Mouse (Mus musculus) splenic B cell, adult 2 months (primary cell): ENCODE measurements around the gene Tldc2.
A peak's percentile ranks its signal among the peaks of the same experiment; 100 is the strongest.

Experiments
- DNase-seq: peaks from one replicate; pipeline ENCODE4 v3.0.0-alpha.2; 2011; ENCODE audit warnings: low read depth, low spot score
- H3K27me3 ChIP-seq: 2 replicates; pipeline ENCODE4 v1.6.1; 2012; ENCODE audit warnings: mild to moderate bottlenecking, low read length, moderate library complexity, mixed read lengths; ENCODE audit not compliant: control insufficient read depth, poor library complexity, insufficient read depth, severe bottlenecking
- H3K36me3 ChIP-seq: 2 replicates; pipeline ENCODE4 v1.6.1; 2012; ENCODE audit warnings: mild to moderate bottlenecking, low read length, moderate library complexity, mixed read lengths; ENCODE audit not compliant: control insufficient read depth, poor library complexity, insufficient read depth, severe bottlenecking

Tldc2 gene

DNA sequence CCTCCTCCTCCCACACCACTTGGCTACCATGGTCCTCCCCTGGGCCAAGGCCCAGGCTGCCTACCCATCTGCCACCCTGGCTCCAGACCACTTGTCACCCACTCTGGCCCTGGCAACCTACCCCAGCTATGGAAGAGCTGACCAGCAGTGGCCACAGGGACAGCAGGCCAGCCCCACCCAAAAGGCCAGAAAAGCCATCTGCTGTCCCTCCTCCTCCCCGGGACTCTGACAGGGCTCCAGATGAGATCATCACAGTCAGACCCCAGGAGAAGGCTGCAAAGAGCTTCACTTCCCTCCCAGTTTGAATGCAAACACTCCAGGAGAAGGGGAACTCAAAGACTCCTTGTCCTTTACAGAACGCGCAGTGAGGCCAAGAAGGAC is 17.5 kb upstream of the Tldc2 start:
- no peaks in the 10 kb centered on the region for H3K36me3 ChIP-seq
- DNase-seq = no peak

DNA sequence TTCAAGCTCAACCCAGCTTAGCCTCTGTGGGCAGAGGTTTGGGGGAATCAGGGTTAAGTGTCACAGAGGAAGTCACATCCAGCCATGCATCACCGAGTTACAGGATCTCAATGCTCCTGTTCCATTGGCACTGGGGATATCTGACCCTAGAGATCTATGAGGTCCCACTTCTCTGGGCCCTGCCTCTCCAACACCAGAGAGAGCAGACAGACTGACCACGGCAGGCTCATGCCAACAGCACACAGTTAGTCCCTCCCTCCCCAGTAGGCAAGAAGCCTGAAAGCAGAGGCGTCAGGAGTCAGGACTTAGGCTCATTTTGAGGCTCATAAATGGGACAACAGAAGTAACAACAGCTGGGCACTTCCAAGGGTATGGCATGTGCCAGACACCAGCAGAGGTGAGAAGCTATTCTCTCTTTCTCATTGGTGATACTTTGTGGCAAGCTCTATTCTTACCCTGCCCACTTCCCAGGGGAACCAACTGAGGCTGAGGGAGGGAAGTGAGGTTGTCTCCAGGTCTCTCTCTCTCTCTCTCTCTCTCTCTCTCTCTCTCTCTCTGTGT is 17.0 kb upstream of the Tldc2 start:
- no peaks in the 10 kb centered on the region for H3K27me3 ChIP-seq
- H3K36me3 ChIP-seq = no peaks in the 10 kb centered on the region
- peak; percentile 12 for DNase-seq

More for the DNA sequence above, 17.5 kb upstream of the Tldc2 start:
- H3K27me3 ChIP-seq = no peaks in the 10 kb centered on the region

DNA sequence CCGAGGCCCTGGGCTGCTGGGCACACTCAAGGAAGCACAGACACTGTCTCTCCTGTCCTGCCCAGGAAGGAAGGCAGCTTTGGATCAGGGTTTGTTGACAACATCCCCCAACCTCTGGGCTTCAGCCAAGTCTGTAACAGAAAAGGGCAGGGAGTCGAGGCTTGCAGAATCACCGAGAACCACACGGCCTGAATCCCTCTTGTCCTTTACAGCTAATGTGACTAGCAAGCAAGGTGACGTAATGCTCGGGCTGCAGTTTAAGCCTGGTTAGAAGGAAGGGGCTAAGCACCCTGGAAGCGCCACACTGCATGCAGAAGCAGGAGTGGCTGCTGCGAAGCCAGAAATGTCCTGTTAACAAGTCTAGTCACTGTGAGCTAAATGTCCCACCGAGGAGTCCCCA is 16.5 kb upstream of the Tldc2 start:
- H3K27me3 ChIP-seq = no peaks in the 10 kb centered on the region
- no peak for DNase-seq

DNA sequence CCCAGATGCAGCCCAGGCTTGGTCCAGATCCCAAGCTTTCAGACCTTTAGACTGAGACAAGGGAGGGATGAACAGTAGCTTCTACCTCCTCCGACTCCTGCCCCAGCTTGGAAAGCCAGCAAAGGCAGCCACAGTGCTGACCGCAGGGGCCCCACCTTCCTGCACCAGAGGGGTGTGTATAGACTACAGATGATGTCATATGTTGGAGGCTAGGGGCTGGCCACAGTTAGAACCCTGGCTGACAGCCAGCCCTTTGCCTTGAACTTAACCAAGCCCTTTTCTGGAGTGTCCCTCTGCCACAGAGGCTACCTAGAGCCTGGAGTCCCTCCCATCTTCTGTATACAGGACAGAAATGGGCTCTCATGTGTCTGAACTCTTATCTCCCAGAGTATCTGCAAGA is 15.3 kb upstream of the Tldc2 start:
- Histone ChIP-seq H3K36me3 (no peaks in the 10 kb centered on the region), H3K27me3 (no peaks in the 10 kb centered on the region)
- DNase-seq = peak; percentile 22

More for the DNA sequence above, 16.5 kb upstream of the Tldc2 start:
- no peaks in the 10 kb centered on the region for H3K36me3 ChIP-seq

DNA sequence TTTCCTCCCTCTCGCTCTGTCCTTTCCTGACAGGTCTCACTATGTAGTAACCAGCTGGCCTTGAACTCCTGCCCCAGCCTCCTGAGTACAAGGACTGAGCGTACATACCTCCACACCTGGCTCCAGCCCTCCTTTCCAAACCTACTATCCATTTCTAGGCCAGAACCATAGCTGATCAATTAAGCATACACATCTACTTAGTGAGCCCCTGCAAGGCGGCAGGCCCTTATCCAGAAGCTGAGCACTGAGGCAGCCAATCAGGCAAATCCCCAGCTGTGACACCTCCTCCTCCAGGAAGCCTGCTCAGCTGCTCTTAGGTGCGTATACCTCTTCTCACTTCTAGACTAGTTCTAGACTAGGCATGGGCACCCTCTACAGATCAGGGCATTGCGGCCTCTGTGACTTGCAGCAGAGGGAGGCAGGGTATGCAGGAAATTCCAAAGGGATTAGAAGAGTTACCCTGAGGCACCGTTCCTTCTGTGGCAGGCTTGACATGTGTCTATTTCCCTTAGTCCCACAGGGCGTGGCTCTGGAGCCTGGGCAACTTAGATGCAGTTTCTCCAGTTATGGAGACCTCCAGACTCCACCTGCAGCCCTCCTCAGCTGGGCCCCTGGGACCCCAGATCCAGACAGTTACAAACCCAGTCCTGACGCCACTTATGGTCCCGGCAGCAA is 14.4 kb upstream of the Tldc2 start:
- no peak for DNase-seq
- Histone ChIP-seq H3K36me3 (no peaks in the 10 kb centered on the region), H3K27me3 (no peaks in the 10 kb centered on the region)

DNA sequence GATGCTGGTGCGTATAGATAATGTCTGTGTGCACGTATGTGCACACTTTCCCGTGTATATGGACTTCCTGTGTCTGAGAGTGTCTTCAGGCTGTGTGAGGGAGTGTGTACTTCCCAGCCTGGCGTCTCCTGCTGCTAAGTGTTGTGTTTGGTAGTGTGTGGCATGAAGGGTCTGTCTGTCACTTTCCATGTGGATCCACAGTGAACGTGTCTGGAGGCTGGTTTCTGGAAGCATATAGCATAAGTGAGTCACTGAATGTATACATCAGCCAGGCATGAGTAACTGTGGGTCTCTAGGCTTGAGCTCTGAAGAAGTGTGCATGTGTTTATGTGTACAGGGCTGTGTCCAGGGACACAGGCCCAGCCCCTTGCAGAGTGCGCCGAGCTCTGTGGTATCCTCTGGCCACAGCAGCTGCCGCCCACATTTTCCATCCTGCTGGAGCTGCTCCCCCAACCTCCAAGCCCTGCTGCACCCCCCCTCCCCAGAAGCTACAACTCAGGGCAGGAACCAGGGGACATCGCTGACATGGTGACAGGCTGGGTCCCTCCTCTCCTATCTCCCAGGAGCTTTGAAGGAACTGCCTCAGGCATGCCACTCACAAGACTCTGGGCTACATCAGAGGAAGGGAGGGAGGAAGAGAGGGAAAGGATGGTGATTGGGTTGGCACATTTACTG is 13.3 kb upstream of the Tldc2 start:
- Histone ChIP-seq H3K27me3 (no peaks in the 10 kb centered on the region; the same call in 1 of the 2 replicates), H3K36me3 (no peaks in the 10 kb centered on the region)
- no peak for DNase-seq

DNA sequence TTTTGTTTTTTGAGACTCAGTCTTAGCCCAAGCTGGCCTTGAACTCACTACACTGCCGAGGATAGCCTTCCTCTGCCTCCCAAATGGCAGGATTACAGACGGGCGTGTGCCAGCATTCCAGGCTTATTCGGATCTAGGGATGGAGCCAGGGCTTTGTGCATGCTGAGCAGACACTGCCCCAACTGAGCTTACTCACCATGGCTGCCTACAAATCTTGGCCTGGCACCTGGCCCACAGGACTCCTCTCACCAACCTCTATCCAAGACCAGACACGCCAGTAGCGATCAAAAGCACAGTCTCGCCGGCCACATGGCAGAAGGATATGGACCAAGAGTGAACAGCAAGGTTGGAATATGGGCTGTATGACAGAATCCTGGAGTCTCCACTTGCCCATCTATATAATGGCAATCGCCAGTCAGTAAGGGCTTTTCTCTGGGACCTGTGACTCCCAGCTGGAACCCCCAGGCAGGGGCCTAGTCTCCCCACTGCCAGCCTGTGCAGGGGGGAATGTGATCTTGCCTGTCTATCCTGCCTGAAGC is 12.6 kb upstream of the Tldc2 start:
- DNase-seq = no peak
- H3K36me3 ChIP-seq = no peaks in the 10 kb centered on the region
- H3K27me3 ChIP-seq = peaks cover 3% of the 10 kb centered on the region

DNA sequence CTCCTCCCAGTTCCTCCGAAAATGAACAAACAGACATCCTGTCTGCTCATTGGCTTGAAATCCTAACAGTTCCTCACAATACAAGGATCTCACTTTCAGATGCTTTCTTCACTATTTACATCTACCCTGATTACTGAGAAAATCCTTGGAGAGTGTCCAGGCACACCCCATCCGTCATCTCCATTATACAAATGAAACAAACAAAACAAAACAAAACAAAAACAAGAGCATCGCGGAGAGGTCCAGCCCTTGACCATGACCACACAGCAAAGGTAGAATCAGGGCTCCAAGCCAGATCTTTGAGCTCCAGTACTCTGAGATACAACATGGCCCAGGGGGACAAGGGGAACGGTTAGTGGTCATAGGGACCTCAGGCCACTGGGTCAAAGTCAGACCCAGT is 12.1 kb upstream of the Tldc2 start:
- no peak for DNase-seq
- Histone ChIP-seq H3K36me3 (no peaks in the 10 kb centered on the region), H3K27me3 (peaks cover 3% of the 10 kb centered on the region)

DNA sequence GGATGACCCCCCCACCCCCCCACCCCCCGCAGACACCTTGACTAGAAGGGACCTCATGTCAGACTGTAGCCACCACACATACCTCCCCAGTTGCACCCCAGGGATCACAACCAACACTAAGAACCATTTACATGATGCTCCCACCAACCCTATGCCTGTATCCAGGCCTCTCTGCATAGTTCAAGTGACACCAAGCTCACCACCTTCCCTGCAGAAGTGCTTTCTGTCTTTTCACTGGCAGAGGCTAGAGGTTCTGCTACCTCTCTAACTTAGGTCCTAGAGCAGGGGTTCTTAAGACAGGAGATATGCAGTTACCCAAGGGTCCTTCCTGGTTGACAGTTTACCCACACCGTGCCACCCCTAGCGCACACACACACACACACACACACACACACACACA is 11.6 kb upstream of the Tldc2 start:
- no peak for DNase-seq
- Histone ChIP-seq H3K27me3 (peaks cover 3% of the 10 kb centered on the region), H3K36me3 (no peaks in the 10 kb centered on the region)

DNA sequence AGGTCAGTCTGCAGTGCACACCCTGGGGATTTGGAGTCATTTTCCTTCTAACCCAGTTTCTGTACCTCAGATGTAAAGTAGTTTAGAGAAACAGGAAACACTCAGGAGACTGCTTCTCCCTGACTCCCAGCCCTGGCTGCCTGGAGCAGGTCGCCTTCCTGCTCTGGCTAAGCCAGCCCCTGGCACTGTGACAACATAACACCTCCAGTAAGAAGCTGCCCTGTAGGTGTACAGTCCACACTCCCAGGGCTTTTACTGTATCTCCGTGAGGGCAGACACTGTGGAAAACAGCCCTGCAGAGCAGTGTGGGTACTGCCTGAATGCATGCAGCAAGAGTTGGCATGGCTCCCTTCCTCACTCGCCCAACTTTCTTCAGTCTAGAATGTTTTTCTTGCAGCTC is 11.2 kb upstream of the Tldc2 start:
- H3K36me3 ChIP-seq = no peaks in the 10 kb centered on the region
- no peak for DNase-seq
- H3K27me3 ChIP-seq = peaks cover 3% of the 10 kb centered on the region

DNA sequence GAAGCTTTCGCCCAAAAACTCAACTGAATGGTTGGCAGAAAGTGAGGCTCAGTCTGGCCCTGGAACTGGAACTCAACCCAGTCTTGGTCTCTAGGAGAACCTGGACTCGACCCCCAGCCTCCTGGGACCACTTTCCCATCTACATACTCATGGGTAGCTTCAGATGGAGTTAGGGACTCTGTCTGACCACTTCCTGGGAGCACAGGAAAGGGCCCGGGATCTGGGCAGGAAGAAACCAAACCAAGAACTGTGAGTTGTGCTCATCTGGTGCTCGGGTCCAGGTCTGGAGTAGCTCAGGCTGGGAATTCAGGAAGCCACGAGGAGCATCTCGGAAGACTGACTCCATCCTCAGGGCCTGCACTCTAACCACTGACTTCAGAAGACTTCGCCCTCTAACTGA is 10.3 kb upstream of the Tldc2 start:
- Histone ChIP-seq H3K36me3 (no peaks in the 10 kb centered on the region), H3K27me3 (peaks cover 3% of the 10 kb centered on the region)
- no peak for DNase-seq

DNA sequence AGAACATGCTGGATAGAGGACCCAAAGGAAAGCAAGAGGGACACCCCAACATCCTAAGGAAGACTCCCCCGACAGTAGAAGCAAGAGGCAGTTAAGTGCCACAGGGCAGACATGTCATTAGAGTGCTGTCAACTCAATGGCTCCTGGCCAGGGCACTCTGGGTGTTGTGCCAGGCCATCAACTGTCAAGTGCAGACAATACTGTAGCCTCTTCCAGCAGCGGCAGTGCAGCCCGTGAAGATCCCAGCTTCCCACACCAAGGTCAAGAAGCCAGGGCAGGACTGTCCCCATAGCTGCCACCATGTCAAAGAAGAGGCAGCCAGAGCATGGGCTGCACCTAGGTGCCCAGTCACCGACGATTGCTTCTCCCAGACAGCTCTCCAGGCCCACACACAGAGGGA is 9.7 kb upstream of the Tldc2 start:
- H3K27me3 ChIP-seq = peaks cover 3% of the 10 kb centered on the region
- no peak for DNase-seq
- H3K36me3 ChIP-seq = no peaks in the 10 kb centered on the region

DNA sequence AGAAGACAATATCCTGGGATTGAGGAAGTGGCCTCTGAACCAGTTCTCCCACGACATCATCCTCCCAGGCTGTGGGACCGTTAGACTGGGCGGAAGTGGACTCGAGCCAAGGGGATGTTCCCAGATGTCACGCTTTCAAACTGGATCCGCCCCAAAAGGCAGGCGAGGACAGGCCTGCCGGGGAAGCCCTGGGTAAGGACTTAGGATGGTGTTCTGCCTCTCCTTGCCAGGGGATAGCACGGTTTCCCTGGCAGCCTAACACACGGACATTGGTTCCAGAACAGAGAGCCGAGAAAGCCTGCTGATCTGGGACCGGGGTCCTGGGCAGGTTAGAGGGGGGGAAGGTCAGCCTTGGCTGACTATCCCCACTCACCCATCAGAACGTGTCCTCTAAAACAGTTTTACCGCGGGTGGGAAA is 9.2 kb upstream of the Tldc2 start:
- Histone ChIP-seq H3K36me3 (no peaks in the 10 kb centered on the region), H3K27me3 (peaks cover 3% of the 10 kb centered on the region)
- no peak for DNase-seq

DNA sequence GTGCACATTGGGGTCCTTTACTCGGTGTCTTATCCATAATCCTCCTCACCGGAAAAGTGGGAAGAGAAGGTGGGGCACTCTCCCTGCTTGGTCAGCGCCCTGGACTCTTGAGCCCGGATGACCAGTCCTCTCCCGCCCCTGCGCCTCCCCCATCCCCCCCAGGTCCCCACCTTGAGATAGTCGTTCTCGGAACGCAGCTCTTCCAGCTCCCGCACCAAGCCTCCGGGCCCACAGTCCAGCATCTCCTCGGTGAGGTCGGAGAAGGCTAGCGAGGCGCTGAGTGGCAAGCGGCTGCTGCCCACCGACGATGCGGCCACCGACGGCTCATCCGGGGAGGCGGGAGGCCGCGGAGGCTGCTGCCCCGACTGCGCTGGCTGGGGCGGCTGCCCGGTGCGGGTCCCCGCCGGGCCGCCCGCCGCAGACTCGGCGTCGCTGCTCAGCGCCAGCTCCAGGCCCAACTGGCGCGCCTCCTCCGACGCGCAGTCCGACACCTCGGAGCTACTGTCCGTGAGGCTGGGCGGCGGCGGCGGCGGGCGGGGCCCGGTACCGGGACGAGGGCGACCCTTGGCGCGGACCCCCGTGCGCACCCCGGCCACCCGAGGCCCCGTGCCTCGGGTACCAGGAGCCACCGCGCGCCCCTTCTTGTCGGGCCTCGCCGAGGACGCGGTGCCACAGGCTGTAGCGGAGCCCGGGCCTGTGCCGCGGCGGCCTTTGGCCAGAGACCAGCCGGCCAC is 8.6 kb upstream of the Tldc2 start:
- H3K36me3 ChIP-seq = no peaks in the 10 kb centered on the region
- peaks cover 3% of the 10 kb centered on the region for H3K27me3 ChIP-seq
- DNase-seq = no peak
